In the genomic region with DNA sequence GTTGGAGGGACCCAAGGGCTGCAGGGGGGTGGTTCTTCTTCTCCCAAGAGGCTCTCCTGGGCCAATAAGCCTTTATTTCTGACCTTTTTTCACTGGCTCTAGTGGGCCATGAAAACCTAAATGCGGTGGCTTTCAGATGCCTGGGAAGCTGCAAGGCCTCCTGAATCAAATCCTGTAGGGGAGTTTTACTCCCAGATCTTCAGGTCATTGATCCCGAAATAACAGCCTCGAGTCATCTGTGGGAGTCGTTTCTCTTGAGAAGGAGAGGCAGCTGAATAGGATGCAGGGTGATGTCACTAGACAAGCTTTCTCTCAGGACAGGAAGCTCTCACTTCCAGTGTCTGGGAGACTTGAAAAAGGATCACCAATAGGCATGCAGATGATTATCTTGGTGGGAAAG, we compare ENCODE assay signal across 13 mouse cellular contexts.
A peak's percentile ranks its signal among the peaks of the same experiment; 100 is the strongest.
DNase-seq lines count a peak whose midpoint lies in the region; ATAC-seq lines count a peak whose summit lies in the region.
"Had no signal": no experiment of that assay in that cellular context is flagged by ENCODE, and none has a peak within 500 bp of the region (broad histone marks: within the 10 kb centered on the region; RNA-seq: fewer than 3 reads in every experiment).

No protein-coding gene starts in this region.

- no peak overlapping the region for H3K9ac ChIP-seq in forebrain, embryonic 14.5 days (ENCODE audit: low read length)
- no peak overlapping the region for H3K9ac ChIP-seq in forebrain, embryonic 16.5 days (replicated peaks; ENCODE audit: low read depth, low read length)
- no peak overlapping the region for H3K9ac ChIP-seq in kidney, embryonic 15.5 days
- no peak overlapping the region for H3K9ac ChIP-seq in neural tube, embryonic 11.5 days (ENCODE audit: low read length)
- no peak overlapping the region for H3K9ac ChIP-seq in neural tube, embryonic 13.5 days
- H3K9ac ChIP-seq: liver, embryonic 15.5 days had no signal

- H3K4me3 ChIP-seq in forebrain, embryonic 14.5 days (ENCODE audit: low read depth, low read length): no peak overlapping the region
- no peak overlapping the region for H3K4me3 ChIP-seq in forebrain, embryonic 16.5 days (replicated peaks; ENCODE audit: low read length)
- no peak overlapping the region for H3K4me3 ChIP-seq in kidney, embryonic 15.5 days (replicated peaks)
- H3K4me3 ChIP-seq in neural tube, embryonic 11.5 days (ENCODE audit: low read depth, low read length): no peak overlapping the region
- no peak overlapping the region for H3K4me3 ChIP-seq in neural tube, embryonic 13.5 days
- H3K4me3 ChIP-seq: liver, embryonic 15.5 days had no signal

- H3K36me3 ChIP-seq in forebrain, embryonic 14.5 days (ENCODE audit: control insufficient read depth, insufficient read depth, low read length): no peaks in the 10 kb centered on the region
- H3K36me3 ChIP-seq in forebrain, embryonic 16.5 days (ENCODE audit: control insufficient read depth, insufficient read depth): no peaks in the 10 kb centered on the region
- no peaks in the 10 kb centered on the region for H3K36me3 ChIP-seq in kidney, embryonic 15.5 days
- H3K36me3 ChIP-seq in neural tube, embryonic 11.5 days (ENCODE audit: control insufficient read depth, insufficient read depth, low read length): no peaks in the 10 kb centered on the region
- no peaks in the 10 kb centered on the region for H3K36me3 ChIP-seq in neural tube, embryonic 13.5 days
- H3K36me3 ChIP-seq: G1E; liver, embryonic 15.5 days had no signal

- no peaks in the 10 kb centered on the region for H3K9me3 ChIP-seq in forebrain, embryonic 14.5 days (replicated peaks; ENCODE audit: control insufficient read depth, low read length)
- H3K9me3 ChIP-seq in forebrain, embryonic 16.5 days (ENCODE audit: control insufficient read depth, low read length): no peaks in the 10 kb centered on the region
- H3K9me3 ChIP-seq in kidney, embryonic 15.5 days (replicated peaks): no peaks in the 10 kb centered on the region
- no peaks in the 10 kb centered on the region for H3K9me3 ChIP-seq in neural tube, embryonic 11.5 days (ENCODE audit: control insufficient read depth, low read length)
- H3K9me3 ChIP-seq in neural tube, embryonic 13.5 days: no peaks in the 10 kb centered on the region
- H3K9me3 ChIP-seq: G1E; liver, embryonic 15.5 days had no signal

- peaks cover 9% of the 10 kb centered on the region for H3K4me1 ChIP-seq in forebrain, embryonic 14.5 days (ENCODE audit: control insufficient read depth, insufficient read depth, low read length)
- peaks cover 8% of the 10 kb centered on the region for H3K4me1 ChIP-seq in forebrain, embryonic 16.5 days (replicated peaks; ENCODE audit: control insufficient read depth, insufficient read depth, low read length)
- H3K4me1 ChIP-seq in kidney, embryonic 15.5 days: peaks cover 48% of the 10 kb centered on the region
- H3K4me1 ChIP-seq in neural tube, embryonic 11.5 days (ENCODE audit: control insufficient read depth, insufficient read depth, low read length): peaks cover 15% of the 10 kb centered on the region
- peaks cover 38% of the 10 kb centered on the region for H3K4me1 ChIP-seq in neural tube, embryonic 13.5 days (replicated peaks)

- DNase-seq in forebrain, embryonic 14.5 days (ENCODE audit: low spot score): peak; percentile 21
- no peak for DNase-seq in kidney, adult 18-20 months
- DNase-seq in neural tube, embryonic 11.5 days (ENCODE audit: low spot score): no peak
- no peak for DNase-seq in neural tube, embryonic 10.5 days (ENCODE audit: extremely low spot score, low spot score)
- no peak for DNase-seq in adipocyte (ENCODE audit: low spot score)
- DNase-seq: heart, adult 11 months; layer of hippocampus, postnatal 36 days; thymus, adult 18-20 months had no signal

- 4% methylated on average over 4 of the region's 4 CpGs for WGBS in forebrain, embryonic 14.5 days
- WGBS in forebrain, embryonic 16.5 days: 5% methylated on average over 4 of the region's 4 CpGs
- WGBS in kidney, embryonic 15.5 days: 2% methylated on average over 4 of the region's 4 CpGs
- WGBS in neural tube, embryonic 11.5 days: 9% methylated on average over 4 of the region's 4 CpGs
- 2% methylated on average over 4 of the region's 4 CpGs for WGBS in neural tube, embryonic 13.5 days

- H3K27ac ChIP-seq in forebrain, embryonic 14.5 days (ENCODE audit: low read depth, low read length): no peak overlapping the region
- no peak overlapping the region for H3K27ac ChIP-seq in forebrain, embryonic 16.5 days (ENCODE audit: low read length)
- H3K27ac ChIP-seq in kidney, embryonic 15.5 days: peak overlapping the region; percentile 77
- H3K27ac ChIP-seq in neural tube, embryonic 11.5 days (ENCODE audit: low read depth, low read length): 0 out of 2 replicates have a peak overlapping the region, but pooled peaks have one; percentile 42
- peak overlapping the region; percentile 13; the same call in 1 of the 2 replicates for H3K27ac ChIP-seq in neural tube, embryonic 13.5 days (replicated peaks)
- H3K27ac ChIP-seq: liver, embryonic 15.5 days had no signal

- H3K4me2 ChIP-seq in forebrain, embryonic 14.5 days (ENCODE audit: low read length): no peak overlapping the region
- H3K4me2 ChIP-seq in forebrain, embryonic 16.5 days (ENCODE audit: low read length): no peak overlapping the region
- 0 out of 2 replicates have a peak overlapping the region, but pooled peaks have one; percentile 20 for H3K4me2 ChIP-seq in kidney, embryonic 15.5 days
- H3K4me2 ChIP-seq in neural tube, embryonic 11.5 days (ENCODE audit: low read depth): no peak overlapping the region
- no peak overlapping the region for H3K4me2 ChIP-seq in neural tube, embryonic 13.5 days
- H3K4me2 ChIP-seq: liver, embryonic 15.5 days had no signal

- no peaks in the 10 kb centered on the region for H3K27me3 ChIP-seq in forebrain, embryonic 14.5 days (replicated peaks; ENCODE audit: control insufficient read depth, insufficient read depth, low read length)
- H3K27me3 ChIP-seq in forebrain, embryonic 16.5 days (replicated peaks; ENCODE audit: control insufficient read depth, insufficient read depth, low read length): no peaks in the 10 kb centered on the region
- H3K27me3 ChIP-seq in kidney, embryonic 15.5 days: 0 out of 2 replicates have a peak, but pooled peaks cover 3% of the 10 kb centered on the region
- H3K27me3 ChIP-seq in neural tube, embryonic 11.5 days (ENCODE audit: control insufficient read depth, insufficient read depth, low read length): no peaks in the 10 kb centered on the region
- H3K27me3 ChIP-seq in neural tube, embryonic 13.5 days: no peaks in the 10 kb centered on the region
- H3K27me3 ChIP-seq: liver, embryonic 15.5 days had no signal

- no peak for ATAC-seq in forebrain, embryonic 14.5 days
- ATAC-seq in forebrain, embryonic 16.5 days: no peak
- ATAC-seq in kidney, embryonic 15.5 days (replicated peaks; ENCODE audit: low FRiP score): peak; percentile 73
- 0 out of 2 replicates have a peak, but pooled peaks have one; percentile 55 for ATAC-seq in neural tube, embryonic 11.5 days (ENCODE audit: insufficient read depth, low FRiP score, low TSS enrichment)
- no peak for ATAC-seq in neural tube, embryonic 13.5 days (ENCODE audit: low read depth)

Comparison
In these comparisons a context has a peak if more than half of its experiments do, and no peak if none do; other contexts are left out.
1. ATAC-seq: peak in kidney, embryonic 15.5 days (single experiment) and neural tube, embryonic 11.5 days (single experiment); none in forebrain, embryonic 14.5 days (single experiment), forebrain, embryonic 16.5 days (single experiment) and neural tube, embryonic 13.5 days (single experiment).
2. H3K27ac ChIP-seq: peak in kidney, embryonic 15.5 days (single experiment), neural tube, embryonic 11.5 days (single experiment) and neural tube, embryonic 13.5 days (single experiment); none in forebrain, embryonic 14.5 days (single experiment) and forebrain, embryonic 16.5 days (single experiment).